Mouse (Mus musculus) spleen, postnatal 36 days (tissue): ENCODE data around the gene Tyk2.

Source experiments
- DNase-seq, 2 experiments: peaks; one replicate each; pipeline ENCODE4 v3.0.0; 2022; ENCODE audit warnings: low spot score in 2 of 2, mixed read lengths in 1 of 2

The Tyk2 gene

GRCm38 (mm10) chr9:21114190-21114589 lies 16.9 kb downstream of the Tyk2 start:
- no peak for DNase-seq

GRCm38 (mm10) chr9:21113751-21114150 lies 17.3 kb downstream of the Tyk2 start:
- DNase-seq: no peak

GRCm38 (mm10) chr9:21107607-21108237 lies 23.3 kb downstream of the Tyk2 start:
- no peak for DNase-seq

- DNase-seq: no peak
Observed at GRCm38 (mm10) chr9:21105760-21106564, 25.1 kb downstream of the Tyk2 start.

GRCm38 (mm10) chr9:21104814-21105213 lies 26.2 kb downstream of the Tyk2 start:
- no peak for DNase-seq

GRCm38 (mm10) chr9:21102076-21102475 lies 29.0 kb downstream of the Tyk2 start:
- no peak for DNase-seq

- DNase-seq: no peak
Observed at GRCm38 (mm10) chr9:21100447-21101161, 30.4 kb downstream of the Tyk2 start.

- no peak for DNase-seq
Observed at GRCm38 (mm10) chr9:21097793-21098192, 33.2 kb downstream of the Tyk2 start.

- DNase-seq: no peak
Observed at GRCm38 (mm10) chr9:21095958-21096357, 35.1 kb downstream of the Tyk2 start.

- DNase-seq: no peak
Observed at GRCm38 (mm10) chr9:21093423-21093822, 37.6 kb downstream of the Tyk2 start.

GRCm38 (mm10) chr9:21091707-21092320 lies 39.2 kb downstream of the Tyk2 start, which contains the start of the genes Gm38431 and Raver1:
Gene Gm38431, minus strand, starts transcription at chr9:21091997.
Gene Raver1, minus strand, starts transcription at chr9:21092008.
- peak; percentile 98 for DNase-seq

- DNase-seq: no peak
Observed at GRCm38 (mm10) chr9:21090972-21091706, 39.9 kb downstream of the Tyk2 start.

- DNase-seq: no peak
Observed at GRCm38 (mm10) chr9:21090537-21090936, 40.5 kb downstream of the Tyk2 start.

GRCm38 (mm10) chr9:21083324-21083723 lies 47.7 kb downstream of the Tyk2 start:
- DNase-seq: no peak

- no peak for DNase-seq
Observed at GRCm38 (mm10) chr9:21081127-21081526, 49.9 kb downstream of the Tyk2 start.

- no peak for DNase-seq
Observed at GRCm38 (mm10) chr9:21075625-21076024, 55.4 kb downstream of the Tyk2 start.

GRCm38 (mm10) chr9:21074173-21074572 lies 56.9 kb downstream of the Tyk2 start:
- DNase-seq: no peak

GRCm38 (mm10) chr9:21073044-21073840 lies 57.8 kb downstream of the Tyk2 start, which contains the start of the genes Gm49373 and Fdx1l:
Gene Gm49373, minus strand, starts transcription at chr9:21073096.
Gene Fdx1l, minus strand, starts transcription at chr9:21073614.
- DNase-seq: peak; percentile 83 to 85

GRCm38 (mm10) chr9:21072641-21073040 lies 58.4 kb downstream of the Tyk2 start:
- no peak for DNase-seq

GRCm38 (mm10) chr9:21067006-21067684 lies 63.9 kb downstream of the Tyk2 start, which contains the start of gene Zglp1:
Gene Zglp1, minus strand, starts transcription at chr9:21067093.
- DNase-seq: no peak
